Mouse (Mus musculus) layer of hippocampus, adult 8-10 months (tissue): ENCODE measurements around the gene Vmn2r49. TPM values are rescaled to one million over a fixed set of nuclear protein-coding genes. Genes with fewer than 3 reads are reported as not detected.
"Not testable (repeated sequence)": the region's sequence is repeated elsewhere in the genome, so short reads cannot be mapped to it uniquely, and the experiment has no call there.

Experiments used
- DNase-seq, 2 experiments: peaks; one replicate each; pipeline ENCODE4 v3.0.0; 2022; ENCODE audit warnings: low spot score in 2 of 2
- total RNA-seq, 4 experiments: library from RNA; stranded (reverse); gene quantifications; 2 replicates each; pipeline ENCODE4 v1.2.4; 2022

Gene Vmn2r49
- total RNA-seq, result not detected

DNA sequence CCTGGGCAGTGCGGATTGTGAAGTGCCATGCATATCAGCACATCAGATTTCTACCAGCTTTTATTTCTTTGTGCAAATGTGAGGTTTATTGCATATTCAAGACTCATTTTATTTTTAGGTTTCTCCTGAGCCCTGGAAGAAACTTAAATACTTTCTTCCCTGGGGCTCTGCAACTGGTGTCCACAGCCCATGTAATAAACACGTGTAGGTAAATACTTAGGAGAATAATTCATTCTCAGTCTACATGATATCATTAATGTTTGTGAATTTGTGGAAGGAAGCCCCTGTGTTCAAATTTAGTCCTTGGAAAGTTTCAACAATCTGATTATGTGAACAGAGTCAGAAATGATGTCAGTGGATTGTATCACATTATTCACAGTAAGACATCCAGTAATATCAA lies at the start of gene Vmn2r49:
Gene Vmn2r49, minus strand, starts transcription at position 101 of the 400 bp plus-strand sequence.
- not testable (repeated sequence) for DNase-seq

- not testable (repeated sequence) for DNase-seq
Measured at GRCm38 (mm10) chr7:9953485-9953884, 38.6 kb downstream of the Vmn2r49 start, which contains the start of gene Vmn2r48. Gene Vmn2r48 (minus strand): TSS chr7:9953585.

Other genes with a start within 250 kb of the Vmn2r49 start
- not detected for gene Vmn2r46, start 221.7 kb downstream of the Vmn2r49 start, total RNA-seq
- gene Vmn2r47, start 150.9 kb downstream of the Vmn2r49 start, total RNA-seq, result not detected
- not detected for gene Vmn2r48, start 38.7 kb downstream of the Vmn2r49 start, total RNA-seq
- not detected for gene Vmn2r50, start 61.0 kb upstream of the Vmn2r49 start, total RNA-seq
- gene Vmn2r51, start 113.5 kb upstream of the Vmn2r49 start, total RNA-seq, result not detected
- not detected for gene Vmn2r52, start 184.3 kb upstream of the Vmn2r49 start, total RNA-seq